Mouse (Mus musculus) forebrain, embryonic 12.5 days (tissue): Measurements from ENCODE around the gene Gm4969. TPM values are rescaled to one million over a fixed set of nuclear protein-coding genes. Genes with fewer than 3 reads are reported as not detected.
A peak's percentile ranks its signal among the peaks of the same experiment; 100 is the strongest.
"Not testable (repeated sequence)": the region's sequence is repeated elsewhere in the genome, so short reads cannot be mapped to it uniquely, and the experiment has no call there.

Experiments used
- ATAC-seq: fragments of 200-750 bp; cut with Nextera tagmentation; 2 replicates; pipeline ENCODE4 v1.8.0; 2017; ENCODE audit warnings: moderate TSS enrichment; ENCODE audit not compliant: low FRiP score
- H3K27ac ChIP-seq: fragments of 300-500 bp; sonication (generic); 2 replicates; pipeline ENCODE4 v1.5.1; 2016; ENCODE audit warnings: mild to moderate bottlenecking
- H3K27me3 ChIP-seq: fragments of 300-500 bp; sonication (generic); 2 replicates; pipeline ENCODE4 v1.6.1; 2016; ENCODE audit warnings: mild to moderate bottlenecking
- H3K36me3 ChIP-seq: fragments of 300-500 bp; sonication (generic); replicated peaks from 2 replicates; pipeline ENCODE4 v1.6.1; 2016; ENCODE audit warnings: mild to moderate bottlenecking
- H3K4me1 ChIP-seq: fragments of 300-500 bp; sonication (generic); 2 replicates; pipeline ENCODE4 v1.6.1; 2016
- H3K4me2 ChIP-seq: fragments of 300-500 bp; sonication (generic); 2 replicates; pipeline ENCODE4 v1.6.1; 2016; ENCODE audit warnings: mild to moderate bottlenecking, moderate library complexity
- H3K4me3 ChIP-seq: fragments of 300-500 bp; sonication (generic); replicated peaks from 2 replicates; pipeline ENCODE4 v1.5.1; 2016; ENCODE audit warnings: mild to moderate bottlenecking
- H3K9ac ChIP-seq: fragments of 300-500 bp; sonication (generic); 2 replicates; pipeline ENCODE4 v1.6.1; 2016; ENCODE audit warnings: mild to moderate bottlenecking
- H3K9me3 ChIP-seq: fragments of 300-500 bp; sonication (generic); 2 replicates; pipeline ENCODE4 v1.6.1; 2016
- WGBS: fragments of 180-500 bp; shearing (Covaris S2); methylation state at CpG from one replicate; pipeline ENCODE4 v1.1.7; 2016; 5-methylcytosine and 5-hydroxymethylcytosine counted together
- polyA plus RNA-seq: library from polyadenylated mRNA; unstranded; fragments of >200 nt; fragmentation: Nextera tagmentation; extraction: Ambion mirVana; gene quantifications from 2 replicates; pipeline ENCODE4 v1.2.1, GENCODE M21; 2016

Gene Gm4969
- polyA plus RNA-seq, 1 experiment from 2014 or later, result 1.8 TPM

DNA sequence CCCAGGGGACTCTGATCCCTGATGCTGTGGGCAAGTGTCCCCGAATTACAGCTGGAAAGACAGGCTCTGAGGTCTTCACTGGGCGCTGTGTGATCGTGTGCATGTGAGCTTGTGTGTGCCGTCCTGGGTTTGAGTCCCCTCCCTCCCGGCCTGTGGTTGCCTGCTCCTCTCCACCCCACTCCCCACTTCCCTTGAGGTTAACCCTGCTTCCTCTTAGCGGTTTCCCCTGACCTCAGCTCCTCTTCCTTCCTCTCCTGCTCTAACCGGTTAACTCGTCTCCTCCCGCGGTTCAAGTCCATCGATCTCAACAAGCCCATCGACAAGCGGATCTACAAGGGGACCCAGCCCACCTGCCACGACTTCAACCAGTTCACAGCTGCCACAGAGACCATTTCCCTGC, 40.4 kb downstream of the Gm4969 start:
- H3K36me3 ChIP-seq, result peaks cover 50% of the 10 kb centered on the region
- peaks cover 26% of the 10 kb centered on the region for H3K4me1 ChIP-seq
- peak overlapping the region; percentile 96 for H3K4me3 ChIP-seq
- no peak overlapping the region for H3K27ac ChIP-seq
- no peak for ATAC-seq
- peak overlapping the region; percentile 98 for H3K9ac ChIP-seq
- no peaks in the 10 kb centered on the region for H3K27me3 ChIP-seq
- peak overlapping the region; percentile 92 for H3K4me2 ChIP-seq
- WGBS, result 83% methylated on average over 14 of the region's 14 CpGs
- H3K9me3 ChIP-seq, result 0 out of 2 replicates have a peak, but pooled peaks cover 4% of the 10 kb centered on the region

DNA sequence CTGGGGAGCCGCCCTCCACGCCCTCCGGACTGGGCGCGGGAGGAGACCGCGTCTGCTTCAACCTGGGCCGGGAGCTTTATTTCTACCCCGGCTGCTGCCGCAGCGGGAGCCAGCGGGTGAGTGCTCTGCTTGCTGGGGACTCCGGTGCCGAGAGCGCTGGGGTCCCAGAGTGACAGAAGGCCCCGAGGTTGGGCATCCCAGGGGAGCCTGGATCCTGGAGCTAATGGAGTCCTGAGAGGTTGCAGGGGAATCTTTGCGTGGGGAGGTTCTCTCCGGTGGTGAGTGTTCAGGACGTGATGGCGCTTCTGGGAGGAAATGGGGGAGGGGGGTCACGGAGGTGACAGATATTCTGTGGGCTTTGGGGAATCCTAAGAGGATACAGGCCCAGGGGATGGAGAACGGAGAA, 41.6 kb downstream of the Gm4969 start:
- Histone ChIP-seq H3K27ac (peak overlapping the region; percentile 72), H3K27me3 (no peaks in the 10 kb centered on the region), H3K9me3 (0 out of 2 replicates have a peak, but pooled peaks cover 4% of the 10 kb centered on the region), H3K9ac (peak overlapping the region; percentile 98), H3K4me2 (peak overlapping the region; percentile 92), H3K36me3 (peaks cover 39% of the 10 kb centered on the region), H3K4me3 (peak overlapping the region; percentile 96), H3K4me1 (peaks cover 23% of the 10 kb centered on the region)
- under 1% methylated on average over 22 of the region's 22 CpGs for WGBS
- no peak for ATAC-seq

DNA sequence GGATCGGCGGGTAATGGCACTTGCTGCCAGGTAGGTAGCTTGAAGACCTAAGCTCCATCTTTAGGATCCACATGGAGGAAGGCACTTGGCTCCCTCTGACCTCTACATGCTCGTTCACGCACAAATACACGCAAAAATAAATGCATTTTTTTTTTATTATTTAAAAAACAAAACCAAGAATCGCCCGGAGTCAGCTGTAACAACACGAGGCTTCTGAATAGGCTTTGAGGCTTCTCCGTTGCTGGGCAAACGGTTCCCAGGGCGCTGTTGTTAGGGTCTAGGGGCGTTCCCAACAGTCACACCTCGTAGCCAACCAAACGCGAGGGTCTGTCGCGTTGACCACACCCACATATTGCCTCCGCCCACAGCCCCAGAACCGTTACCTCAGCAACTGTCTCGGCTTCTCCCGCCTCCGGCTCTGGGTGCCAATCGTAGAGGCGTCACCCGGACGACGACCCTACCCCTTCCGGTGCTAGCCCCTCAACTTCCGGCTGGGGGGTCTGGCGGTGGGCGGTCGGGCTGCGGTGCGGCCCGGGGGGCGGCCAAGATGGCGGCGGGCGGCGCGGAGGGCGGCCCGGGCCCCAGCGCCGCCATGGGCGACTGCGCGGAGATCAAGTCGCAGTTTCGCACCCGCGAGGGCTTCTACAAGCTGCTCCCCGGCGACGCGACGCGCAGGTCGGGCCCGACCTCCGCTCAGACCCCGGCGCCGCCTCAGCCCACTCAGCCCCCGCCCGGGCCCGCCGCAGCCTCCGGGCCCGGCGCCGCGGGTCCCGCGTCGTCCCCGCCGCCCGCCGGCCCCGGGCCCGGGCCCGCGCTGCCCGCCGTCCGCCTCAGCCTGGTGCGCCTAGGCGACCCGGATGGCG, 42.2 kb downstream of the Gm4969 start, which contains the start of gene Dmwd:
TSS of gene Dmwd (plus strand) at position 505 of the 863 bp plus-strand sequence.
- Histone ChIP-seq H3K4me2 (peak within 1 kb of the TSS; percentile 92), H3K27ac (peak within 1 kb of the TSS; percentile 72), H3K4me1 (peaks cover 23% of the 10 kb centered on the region), H3K4me3 (peak within 1 kb of the TSS; percentile 96), H3K27me3 (no peaks in the 10 kb centered on the region), H3K9ac (peak within 1 kb of the TSS; percentile 98), H3K9me3 (0 out of 2 replicates have a peak, but pooled peaks cover 4% of the 10 kb centered on the region), H3K36me3 (peaks cover 32% of the 10 kb centered on the region)
- peak; percentile 99 for ATAC-seq
- 1% methylated on average over 70 of the region's 91 CpGs for WGBS

DNA sequence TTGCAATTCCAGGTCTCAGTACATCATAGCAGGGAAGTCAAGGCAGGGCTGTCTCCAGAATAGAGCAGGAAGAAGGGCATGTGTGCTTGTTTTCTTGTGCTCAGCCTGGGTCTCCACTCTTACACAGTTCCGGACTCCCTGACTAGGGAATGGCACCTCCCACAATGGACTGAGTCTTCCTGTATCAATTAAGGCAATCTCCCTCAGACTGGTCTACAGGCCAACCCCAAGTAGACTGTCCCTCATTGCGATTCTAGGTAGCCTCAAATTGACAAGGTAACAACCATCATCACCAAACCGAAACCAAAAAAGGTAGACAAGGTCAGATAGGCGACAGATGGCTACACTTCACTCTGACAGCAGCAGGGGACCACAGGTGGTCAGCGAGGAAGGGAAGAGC, 42.9 kb downstream of the Gm4969 start:
- H3K36me3 ChIP-seq, result peaks cover 25% of the 10 kb centered on the region
- H3K27ac ChIP-seq, result 0 out of 2 replicates have a peak overlapping the region, but pooled peaks have one; percentile 42
- peaks cover 23% of the 10 kb centered on the region for H3K4me1 ChIP-seq
- peak overlapping the region; percentile 96 for H3K4me3 ChIP-seq
- no peaks in the 10 kb centered on the region for H3K27me3 ChIP-seq
- ATAC-seq, result no peak
- H3K9ac ChIP-seq, result no peak overlapping the region
- peak overlapping the region; percentile 58 for H3K4me2 ChIP-seq
- H3K9me3 ChIP-seq, result 0 out of 2 replicates have a peak, but pooled peaks cover 4% of the 10 kb centered on the region
- 65% methylated on average over 5 of the region's 5 CpGs for WGBS

DNA sequence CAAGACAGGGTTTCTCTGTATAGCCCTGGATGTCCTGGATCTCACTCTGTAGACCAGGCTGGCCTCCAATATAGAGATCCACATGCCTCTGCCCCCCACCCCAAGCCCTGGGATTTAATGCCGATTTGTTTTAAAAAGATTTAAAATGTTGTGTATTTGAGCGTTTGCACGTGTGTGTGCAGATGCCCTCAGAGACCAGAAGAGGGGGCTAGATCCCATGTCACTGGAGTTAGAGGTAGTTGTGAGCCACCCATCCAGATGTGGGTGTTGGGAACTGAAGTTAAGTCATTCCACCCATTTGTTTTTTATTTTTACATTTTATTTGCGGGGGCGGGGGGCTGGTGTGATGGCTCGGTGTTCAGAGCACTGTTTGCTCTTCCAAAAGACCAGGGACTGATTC, 43.7 kb downstream of the Gm4969 start:
- no peak overlapping the region for H3K4me3 ChIP-seq
- H3K9me3 ChIP-seq, result 0 out of 2 replicates have a peak, but pooled peaks cover 4% of the 10 kb centered on the region
- no peak overlapping the region for H3K9ac ChIP-seq
- peaks cover 23% of the 10 kb centered on the region for H3K4me1 ChIP-seq
- no peak overlapping the region for H3K27ac ChIP-seq
- 93% methylated on average over 6 of the region's 6 CpGs for WGBS
- ATAC-seq, result no peak
- H3K36me3 ChIP-seq, result peaks cover 18% of the 10 kb centered on the region
- H3K4me2 ChIP-seq, result no peak overlapping the region
- H3K27me3 ChIP-seq, result no peaks in the 10 kb centered on the region

DNA sequence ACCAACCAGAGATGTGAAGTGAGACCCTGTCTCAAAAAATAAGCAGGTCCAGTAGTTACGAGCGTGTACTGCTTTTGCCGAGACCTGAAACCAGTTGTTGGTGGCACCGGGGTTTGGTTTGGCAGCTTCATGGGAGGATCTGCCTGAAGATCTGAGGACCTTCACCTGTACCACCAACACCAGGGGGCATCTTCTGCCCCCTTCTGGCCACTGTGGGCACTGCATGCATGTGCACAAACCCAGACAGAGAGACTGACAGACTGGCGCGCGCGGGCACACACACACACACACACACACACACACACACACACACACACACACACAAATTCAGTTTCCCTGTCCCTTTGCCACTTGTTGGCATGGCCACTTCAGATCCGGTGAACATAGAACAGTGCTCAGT, 44.7 kb downstream of the Gm4969 start:
- Histone ChIP-seq H3K4me2 (no peak overlapping the region), H3K9ac (no peak overlapping the region), H3K9me3 (0 out of 2 replicates have a peak, but pooled peaks cover 4% of the 10 kb centered on the region), H3K27ac (no peak overlapping the region), H3K36me3 (peaks cover 8% of the 10 kb centered on the region), H3K27me3 (no peaks in the 10 kb centered on the region), H3K4me3 (no peak overlapping the region), H3K4me1 (peaks cover 23% of the 10 kb centered on the region)
- WGBS, result 92% methylated on average over 9 of the region's 9 CpGs
- no peak for ATAC-seq

DNA sequence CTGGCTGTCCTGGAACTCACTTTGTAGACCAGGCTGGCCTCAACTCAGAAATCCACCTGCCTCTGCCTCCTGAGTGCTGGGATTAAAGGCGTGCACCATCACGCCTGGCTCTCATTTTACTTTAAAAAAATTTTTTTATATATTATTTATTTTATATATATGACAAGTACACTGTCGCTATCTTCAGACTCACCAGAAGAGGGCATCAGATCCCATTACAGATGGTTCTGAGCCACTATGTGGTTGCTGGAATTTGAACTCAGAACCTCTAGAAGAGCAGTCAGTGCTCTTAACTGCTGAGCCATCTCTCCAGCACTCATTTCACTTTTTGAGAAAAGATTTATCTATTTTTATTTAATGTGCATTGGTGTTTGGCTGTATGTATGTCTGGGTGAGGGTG, 47.1 kb downstream of the Gm4969 start:
- 55% methylated on average over 3 of the region's 3 CpGs for WGBS
- not testable (repeated sequence) for ATAC-seq, H3K9ac ChIP-seq, H3K4me2 ChIP-seq, H3K4me3 ChIP-seq, H3K36me3 ChIP-seq, H3K4me1 ChIP-seq, H3K27ac ChIP-seq, H3K9me3 ChIP-seq
- peaks cover 15% of the 10 kb centered on the region for H3K27me3 ChIP-seq

DNA sequence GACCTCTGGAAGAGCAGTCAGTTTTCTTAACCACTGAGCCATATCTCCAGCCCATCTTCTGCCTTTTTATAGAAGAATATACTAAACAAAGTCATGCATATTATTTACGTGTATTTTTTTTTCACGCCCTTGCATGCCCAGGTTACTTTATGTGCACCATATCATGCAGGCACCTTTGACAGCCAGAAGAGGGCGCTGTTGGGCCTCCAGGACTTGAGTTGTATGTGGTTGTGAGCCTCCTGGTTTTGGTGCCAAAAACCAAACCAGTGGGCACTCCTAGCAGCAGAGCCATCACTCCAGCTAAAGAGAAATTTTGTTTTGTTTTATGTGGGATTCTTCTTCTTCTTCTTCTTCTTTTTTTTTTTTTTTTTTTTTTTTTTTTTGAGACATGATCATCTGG, 48.7 kb downstream of the Gm4969 start:
- H3K4me2 ChIP-seq, result no peak overlapping the region
- H3K9ac ChIP-seq, result no peak overlapping the region
- WGBS, result 50% methylated on average over 3 of the region's 3 CpGs
- no peak overlapping the region for H3K4me3 ChIP-seq
- peaks cover 30% of the 10 kb centered on the region for H3K27me3 ChIP-seq
- no peaks in the 10 kb centered on the region for H3K36me3 ChIP-seq
- no peak for ATAC-seq
- no peaks in the 10 kb centered on the region for H3K4me1 ChIP-seq
- no peak overlapping the region for H3K27ac ChIP-seq
- H3K9me3 ChIP-seq, result 0 out of 2 replicates have a peak, but pooled peaks cover 1% of the 10 kb centered on the region

DNA sequence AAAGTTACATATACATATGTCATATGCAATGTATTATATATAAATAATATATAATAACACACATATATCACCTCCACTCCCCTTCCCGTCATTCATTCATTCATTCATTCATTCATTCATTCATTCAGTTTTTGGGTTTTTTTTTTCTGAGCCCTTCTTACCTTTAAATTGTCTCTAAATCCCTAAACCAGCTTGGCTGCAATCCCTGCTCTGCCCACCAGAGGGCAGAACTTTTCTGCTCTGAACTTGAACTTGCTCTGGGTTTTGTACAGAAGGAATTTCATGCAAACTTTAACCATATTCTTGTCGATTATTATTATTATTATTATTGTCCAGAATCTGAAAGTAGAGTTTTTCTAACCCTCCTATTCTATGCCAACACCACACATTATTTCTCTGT, 49.5 kb downstream of the Gm4969 start:
- Histone ChIP-seq H3K4me3 (no peak overlapping the region), H3K36me3 (no peaks in the 10 kb centered on the region)
- 5% methylated on average over 2 of the region's 2 CpGs for WGBS

DNA sequence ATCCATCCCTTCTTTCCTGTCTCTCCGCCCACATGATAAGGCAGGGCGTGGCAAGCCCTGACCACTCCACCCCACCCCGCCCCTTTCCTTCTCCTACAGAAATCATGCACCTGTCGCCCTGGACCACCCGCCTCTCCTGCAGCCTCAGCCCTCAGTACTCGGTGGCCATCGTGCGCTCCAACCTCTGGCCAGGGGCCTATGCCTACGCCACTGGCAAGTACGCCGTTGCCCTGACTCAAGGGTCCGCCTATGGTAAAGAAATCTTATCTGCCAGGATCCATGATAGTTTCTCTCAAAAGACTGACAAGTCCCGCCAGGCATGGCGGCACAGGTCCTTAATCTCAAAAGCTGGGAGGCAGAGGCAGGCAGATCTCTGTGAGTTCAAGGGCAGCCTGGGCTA, 50.2 kb downstream of the Gm4969 start:
- no peaks in the 10 kb centered on the region for H3K9me3 ChIP-seq
- H3K36me3 ChIP-seq, result no peaks in the 10 kb centered on the region
- no peaks in the 10 kb centered on the region for H3K4me1 ChIP-seq
- peaks cover 35% of the 10 kb centered on the region for H3K27me3 ChIP-seq
- no peak overlapping the region for H3K4me3 ChIP-seq
- no peak overlapping the region for H3K27ac ChIP-seq
- ATAC-seq, result no peak
- H3K4me2 ChIP-seq, result no peak overlapping the region
- H3K9ac ChIP-seq, result no peak overlapping the region
- WGBS, result 77% methylated on average over 12 of the region's 14 CpGs

More for the DNA sequence above, 49.5 kb downstream of the Gm4969 start:
- Histone ChIP-seq H3K27ac (no peak overlapping the region), H3K9ac (no peak overlapping the region), H3K4me2 (no peak overlapping the region), H3K27me3 (peaks cover 35% of the 10 kb centered on the region), H3K4me1 (no peaks in the 10 kb centered on the region), H3K9me3 (no peaks in the 10 kb centered on the region)
- no peak for ATAC-seq

DNA sequence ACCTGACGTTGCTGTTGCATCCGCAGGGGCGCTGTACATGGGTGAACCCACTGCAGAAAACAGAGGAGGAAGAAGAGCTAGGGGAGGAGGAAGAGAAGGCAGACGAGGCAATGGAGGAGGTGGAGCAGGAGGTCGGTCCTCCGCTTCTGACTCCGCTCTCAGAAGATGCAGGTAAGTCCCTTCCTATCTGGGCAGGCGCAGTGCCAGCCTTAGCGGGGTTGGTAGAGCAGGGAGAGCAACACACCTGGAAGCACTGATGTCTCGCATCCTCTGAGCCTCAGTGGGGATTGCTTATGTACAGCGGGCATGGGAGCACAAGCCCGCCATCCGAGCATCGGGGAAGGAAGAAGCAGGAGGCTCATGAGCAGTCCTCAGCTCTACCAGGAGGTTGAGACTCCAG, 51.1 kb downstream of the Gm4969 start:
- H3K9me3 ChIP-seq, result no peaks in the 10 kb centered on the region
- ATAC-seq, result no peak
- no peak overlapping the region for H3K4me3 ChIP-seq
- 46% methylated on average over 14 of the region's 14 CpGs for WGBS
- no peaks in the 10 kb centered on the region for H3K36me3 ChIP-seq
- H3K27ac ChIP-seq, result no peak overlapping the region
- H3K9ac ChIP-seq, result no peak overlapping the region
- no peak overlapping the region for H3K4me2 ChIP-seq
- no peaks in the 10 kb centered on the region for H3K4me1 ChIP-seq
- H3K27me3 ChIP-seq, result peaks cover 35% of the 10 kb centered on the region

DNA sequence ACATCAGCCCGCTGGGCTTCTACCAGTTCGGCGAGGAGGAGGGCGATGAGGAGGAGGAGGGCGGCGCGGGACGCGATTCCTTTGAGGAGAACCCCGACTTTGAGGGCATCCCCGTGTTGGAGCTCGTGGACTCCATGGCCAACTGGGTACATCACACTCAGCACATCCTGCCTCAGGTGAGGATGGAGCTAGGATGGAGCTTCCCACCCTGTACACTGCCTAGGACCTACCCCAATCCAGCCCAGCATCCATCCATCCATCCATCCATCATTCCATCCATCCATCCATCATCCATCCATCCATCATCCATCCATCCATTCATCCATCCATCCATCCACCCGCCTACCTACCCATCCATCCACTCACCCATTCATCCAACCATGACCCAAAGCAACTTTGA, 52.3 kb downstream of the Gm4969 start:
- H3K4me1 ChIP-seq, result no peaks in the 10 kb centered on the region
- WGBS, result 56% methylated on average over 13 of the region's 13 CpGs
- no peaks in the 10 kb centered on the region for H3K36me3 ChIP-seq
- H3K4me2 ChIP-seq, result 0 out of 2 replicates have a peak overlapping the region, but pooled peaks have one; percentile 15
- peaks cover 35% of the 10 kb centered on the region for H3K27me3 ChIP-seq
- no peak overlapping the region for H3K4me3 ChIP-seq
- no peak overlapping the region for H3K27ac ChIP-seq
- no peak overlapping the region for H3K9ac ChIP-seq
- ATAC-seq, result no peak
- H3K9me3 ChIP-seq, result no peaks in the 10 kb centered on the region
